Mouse (Mus musculus) heart, embryonic 12.5 days (tissue): ENCODE data around the gene Nxph3. TPM values are rescaled to one million over a fixed set of nuclear protein-coding genes. Genes with fewer than 3 reads are reported as not detected.

Experiments used
- ATAC-seq: fragments of 200-750 bp; cut with Nextera tagmentation; 2 replicates; pipeline ENCODE4 v1.8.0; 2017; ENCODE audit warnings: moderate TSS enrichment, moderate library complexity; ENCODE audit not compliant: insufficient number of reproducible peaks, low FRiP score
- H3K27ac ChIP-seq: fragments of 300-500 bp; sonication (generic); 2 replicates; pipeline ENCODE4 v1.5.1; 2016; ENCODE audit warnings: mild to moderate bottlenecking, moderate library complexity; ENCODE audit not compliant: poor library complexity, severe bottlenecking
- H3K27me3 ChIP-seq: fragments of 300-500 bp; sonication (generic); replicated peaks from 2 replicates; pipeline ENCODE4 v1.6.1; 2016; ENCODE audit warnings: mild to moderate bottlenecking, moderate library complexity
- H3K36me3 ChIP-seq: fragments of 300-500 bp; sonication (generic); 2 replicates; pipeline ENCODE4 v1.6.1; 2016; ENCODE audit warnings: mild to moderate bottlenecking, moderate library complexity
- H3K4me1 ChIP-seq: fragments of 300-500 bp; sonication (generic); replicated peaks from 2 replicates; pipeline ENCODE4 v1.6.1; 2016; ENCODE audit warnings: mild to moderate bottlenecking
- H3K4me2 ChIP-seq: fragments of 300-500 bp; sonication (generic); 2 replicates; pipeline ENCODE4 v1.6.1; 2016; ENCODE audit warnings: mild to moderate bottlenecking, moderate library complexity
- H3K4me3 ChIP-seq: fragments of 300-500 bp; sonication (generic); 2 replicates; pipeline ENCODE4 v1.5.1; 2016; ENCODE audit warnings: mild to moderate bottlenecking
- H3K9ac ChIP-seq: fragments of 300-500 bp; sonication (generic); 2 replicates; pipeline ENCODE4 v1.6.1; 2016; ENCODE audit warnings: mild to moderate bottlenecking, moderate library complexity
- H3K9me3 ChIP-seq: fragments of 300-500 bp; sonication (generic); replicated peaks from 2 replicates; pipeline ENCODE4 v1.6.1; 2016; ENCODE audit warnings: mild to moderate bottlenecking, moderate library complexity
- WGBS: fragments of 180-500 bp; shearing (Covaris S2); methylation state at CpG from one replicate; pipeline ENCODE4 v1.1.7; 2016; 5-methylcytosine and 5-hydroxymethylcytosine counted together
- polyA plus RNA-seq: library from polyadenylated mRNA; unstranded; fragments of >200 nt; fragmentation: Nextera tagmentation; extraction: Ambion mirVana; gene quantifications from 2 replicates; pipeline ENCODE4 v1.2.1, GENCODE M21; 2016

The Nxph3 gene
- polyA plus RNA-seq, 1 experiment from 2014 or later: 0.43 TPM

- Histone ChIP-seq H3K4me2 (peak overlapping the region; percentile 28), H3K4me3 (no peak overlapping the region), H3K36me3 (no peaks in the 10 kb centered on the region), H3K27ac (no peak overlapping the region), H3K9ac (no peak overlapping the region), H3K27me3 (peaks cover 19% of the 10 kb centered on the region), H3K4me1 (peaks cover 22% of the 10 kb centered on the region), H3K9me3 (no peaks in the 10 kb centered on the region)
- ATAC-seq: no peak
- 28% methylated on average over 18 of the region's 18 CpGs for WGBS
Observed at GRCm38 (mm10) chr11:95540637-95541385, 26.4 kb upstream of the Nxph3 start.

GRCm38 (mm10) chr11:95538378-95539104 lies 24.2 kb upstream of the Nxph3 start:
- no peak overlapping the region for H3K4me2 ChIP-seq
- peaks cover 31% of the 10 kb centered on the region for H3K27me3 ChIP-seq
- H3K4me1 ChIP-seq: peaks cover 19% of the 10 kb centered on the region
- H3K9me3 ChIP-seq: no peaks in the 10 kb centered on the region
- no peak overlapping the region for H3K4me3 ChIP-seq
- no peak for ATAC-seq
- WGBS: 75% methylated on average over 15 of the region's 15 CpGs
- H3K36me3 ChIP-seq: no peaks in the 10 kb centered on the region
- no peak overlapping the region for H3K27ac ChIP-seq
- H3K9ac ChIP-seq: no peak overlapping the region

GRCm38 (mm10) chr11:95533484-95534160 lies 19.3 kb upstream of the Nxph3 start:
- Histone ChIP-seq H3K4me2 (peak overlapping the region; percentile 48), H3K9me3 (no peaks in the 10 kb centered on the region), H3K9ac (no peak overlapping the region), H3K4me1 (no peaks in the 10 kb centered on the region), H3K4me3 (no peak overlapping the region), H3K27ac (no peak overlapping the region), H3K27me3 (peaks cover 27% of the 10 kb centered on the region), H3K36me3 (no peaks in the 10 kb centered on the region)
- peak; percentile 76 for ATAC-seq
- WGBS: 19% methylated on average over 24 of the region's 24 CpGs

- H3K4me1 ChIP-seq: no peaks in the 10 kb centered on the region
- no peak overlapping the region for H3K9ac ChIP-seq
- no peak overlapping the region for H3K4me3 ChIP-seq
- H3K27me3 ChIP-seq: peaks cover 27% of the 10 kb centered on the region
- no peaks in the 10 kb centered on the region for H3K9me3 ChIP-seq
- no peaks in the 10 kb centered on the region for H3K36me3 ChIP-seq
- no peak for ATAC-seq
- 66% methylated on average over 13 of the region's 13 CpGs for WGBS
- H3K27ac ChIP-seq: no peak overlapping the region
- H3K4me2 ChIP-seq: no peak overlapping the region
Observed at GRCm38 (mm10) chr11:95532353-95533072, 18.1 kb upstream of the Nxph3 start.

- no peaks in the 10 kb centered on the region for H3K4me1 ChIP-seq
- no peak overlapping the region for H3K9ac ChIP-seq
- H3K4me2 ChIP-seq: no peak overlapping the region
- H3K36me3 ChIP-seq: no peaks in the 10 kb centered on the region
- no peak for ATAC-seq
- peaks cover 18% of the 10 kb centered on the region for H3K27me3 ChIP-seq
- 80% methylated on average over 3 of the region's 3 CpGs for WGBS
- H3K4me3 ChIP-seq: no peak overlapping the region
- H3K27ac ChIP-seq: no peak overlapping the region
- H3K9me3 ChIP-seq: no peaks in the 10 kb centered on the region
Observed at GRCm38 (mm10) chr11:95528231-95528630, 13.9 kb upstream of the Nxph3 start.

- Histone ChIP-seq H3K4me3 (no peak overlapping the region), H3K4me2 (no peak overlapping the region), H3K36me3 (no peaks in the 10 kb centered on the region), H3K9ac (no peak overlapping the region), H3K27me3 (peaks cover 13% of the 10 kb centered on the region; the same call in 1 of the 2 replicates), H3K27ac (no peak overlapping the region), H3K4me1 (no peaks in the 10 kb centered on the region), H3K9me3 (no peaks in the 10 kb centered on the region)
- no peak for ATAC-seq
- 84% methylated on average over 8 of the region's 8 CpGs for WGBS
Observed at GRCm38 (mm10) chr11:95527307-95527706, 12.9 kb upstream of the Nxph3 start.

GRCm38 (mm10) chr11:95521563-95521962 lies 7.2 kb upstream of the Nxph3 start:
- H3K27me3 ChIP-seq: peaks cover 31% of the 10 kb centered on the region
- peaks cover 12% of the 10 kb centered on the region for H3K4me1 ChIP-seq
- WGBS: 1% methylated on average over 13 of the region's 13 CpGs
- ATAC-seq: 0 out of 2 replicates have a peak, but pooled peaks have one; percentile 31
- peak overlapping the region; percentile 19 for H3K4me3 ChIP-seq
- peak overlapping the region; percentile 65 for H3K4me2 ChIP-seq
- H3K9ac ChIP-seq: no peak overlapping the region
- H3K9me3 ChIP-seq: no peaks in the 10 kb centered on the region
- H3K36me3 ChIP-seq: no peaks in the 10 kb centered on the region
- H3K27ac ChIP-seq: no peak overlapping the region

- Histone ChIP-seq H3K4me3 (peak overlapping the region; percentile 22), H3K4me2 (peak overlapping the region; percentile 65), H3K27ac (no peak overlapping the region), H3K9ac (no peak overlapping the region), H3K4me1 (peaks cover 19% of the 10 kb centered on the region), H3K9me3 (no peaks in the 10 kb centered on the region), H3K36me3 (no peaks in the 10 kb centered on the region), H3K27me3 (peaks cover 41% of the 10 kb centered on the region)
- peak; percentile 55; the same call in 1 of the 2 replicates for ATAC-seq
- 9% methylated on average over 27 of the region's 27 CpGs for WGBS
Observed at GRCm38 (mm10) chr11:95520456-95521072, 6.2 kb upstream of the Nxph3 start.

- no peak for ATAC-seq
- peaks cover 45% of the 10 kb centered on the region for H3K27me3 ChIP-seq
- no peak overlapping the region for H3K27ac ChIP-seq
- H3K9me3 ChIP-seq: no peaks in the 10 kb centered on the region
- no peak overlapping the region for H3K9ac ChIP-seq
- no peak overlapping the region for H3K4me3 ChIP-seq
- no peak overlapping the region for H3K4me2 ChIP-seq
- no peaks in the 10 kb centered on the region for H3K36me3 ChIP-seq
- 67% methylated on average over 3 of the region's 3 CpGs for WGBS
- peaks cover 21% of the 10 kb centered on the region for H3K4me1 ChIP-seq
Observed at GRCm38 (mm10) chr11:95519996-95520395, 5.6 kb upstream of the Nxph3 start.

GRCm38 (mm10) chr11:95519299-95519698 lies 4.9 kb upstream of the Nxph3 start:
- no peak for ATAC-seq
- no peak overlapping the region for H3K4me3 ChIP-seq
- 52% methylated on average over 10 of the region's 10 CpGs for WGBS
- peaks cover 45% of the 10 kb centered on the region for H3K27me3 ChIP-seq
- H3K9ac ChIP-seq: no peak overlapping the region
- H3K36me3 ChIP-seq: no peaks in the 10 kb centered on the region
- no peak overlapping the region for H3K4me2 ChIP-seq
- H3K27ac ChIP-seq: no peak overlapping the region
- no peaks in the 10 kb centered on the region for H3K9me3 ChIP-seq
- peaks cover 21% of the 10 kb centered on the region for H3K4me1 ChIP-seq
